Mouse (Mus musculus) forebrain, embryonic 16.5 days (tissue): ENCODE results near the gene Chd3. TPM values are rescaled to one million over a fixed set of nuclear protein-coding genes. Genes with fewer than 3 reads are reported as not detected.

Source experiments
- ATAC-seq: fragments of 200-750 bp; cut with Nextera tagmentation; 2 replicates; pipeline ENCODE4 v1.8.0; 2017; ENCODE audit warnings: mild to moderate bottlenecking, moderate library complexity
- H3K27ac ChIP-seq: fragments of 300-500 bp; sonication (generic); 2 replicates; pipeline ENCODE4 v1.5.1; 2014; ENCODE audit warnings: low read length, control low read depth
- H3K27me3 ChIP-seq: fragments of 300-500 bp; sonication (generic); replicated peaks from 2 replicates; pipeline ENCODE4 v1.6.1; 2014; ENCODE audit warnings: low read length; ENCODE audit not compliant: control insufficient read depth, insufficient read depth
- H3K36me3 ChIP-seq: fragments of 300-500 bp; sonication (generic); 2 replicates; pipeline ENCODE4 v1.6.1; 2014; ENCODE audit not compliant: control insufficient read depth, insufficient read depth
- H3K4me1 ChIP-seq: fragments of 300-500 bp; sonication (generic); replicated peaks from 2 replicates; pipeline ENCODE4 v1.6.1; 2014; ENCODE audit warnings: low read length; ENCODE audit not compliant: control insufficient read depth, insufficient read depth
- H3K4me2 ChIP-seq: fragments of 300-500 bp; sonication (generic); 2 replicates; pipeline ENCODE4 v1.6.1; 2014; ENCODE audit warnings: mild to moderate bottlenecking, low read length, control low read depth
- H3K4me3 ChIP-seq: fragments of 300-500 bp; sonication (generic); replicated peaks from 2 replicates; pipeline ENCODE4 v1.5.1; 2014; ENCODE audit warnings: mild to moderate bottlenecking, low read length, control low read depth
- H3K9ac ChIP-seq: fragments of 300-500 bp; sonication (generic); replicated peaks from 2 replicates; pipeline ENCODE4 v1.6.1; 2014; ENCODE audit warnings: low read depth, low read length, control low read depth
- H3K9me3 ChIP-seq: fragments of 300-500 bp; sonication (generic); 2 replicates; pipeline ENCODE4 v1.6.1; 2016; ENCODE audit warnings: low read length; ENCODE audit not compliant: control insufficient read depth
- WGBS: fragments of 180-500 bp; shearing (Covaris S2); extraction: QIAGEN DNeasy Blood & Tissue Kit; methylation state at CpG from one replicate; pipeline ENCODE4 v1.1.7; 2014; 5-methylcytosine and 5-hydroxymethylcytosine counted together
- polyA plus RNA-seq: library from polyadenylated mRNA; unstranded; fragments of >200 nt; fragmentation: Nextera tagmentation; extraction: Ambion mirVana; gene quantifications from 2 replicates; pipeline ENCODE4 v1.2.1, GENCODE M21; 2015

The Chd3 gene
- polyA plus RNA-seq, 1 experiment from 2014 or later: 146 TPM

DNA sequence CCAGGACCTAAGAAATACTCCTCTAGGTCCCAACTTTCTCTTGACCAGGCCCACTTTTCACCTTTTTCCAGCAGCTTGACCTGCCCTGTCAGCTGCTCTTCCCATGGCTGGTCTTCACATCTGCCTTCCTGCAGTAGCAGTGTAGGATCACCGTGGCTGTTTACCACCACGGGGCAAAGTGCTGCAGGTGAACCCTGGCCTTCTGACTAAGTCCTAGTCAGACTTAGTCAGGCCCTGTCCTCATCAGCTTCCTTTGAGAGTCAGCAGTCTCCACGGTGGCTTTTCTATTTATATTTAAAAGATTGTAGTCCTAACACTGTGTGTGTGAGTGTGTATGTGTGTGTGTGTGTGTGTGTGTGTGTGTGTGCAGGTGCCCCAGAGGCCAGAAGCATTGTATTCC lies 8.6 kb upstream of the Chd3 start:
- no peak for ATAC-seq
- H3K4me1 ChIP-seq: peaks cover 8% of the 10 kb centered on the region
- 82% methylated on average over 3 of the region's 3 CpGs for WGBS
- no peaks in the 10 kb centered on the region for H3K36me3 ChIP-seq
- no peak overlapping the region for H3K9ac ChIP-seq
- H3K4me2 ChIP-seq: no peak overlapping the region
- no peaks in the 10 kb centered on the region for H3K27me3 ChIP-seq
- no peak overlapping the region for H3K27ac ChIP-seq
- no peaks in the 10 kb centered on the region for H3K9me3 ChIP-seq
- no peak overlapping the region for H3K4me3 ChIP-seq

DNA sequence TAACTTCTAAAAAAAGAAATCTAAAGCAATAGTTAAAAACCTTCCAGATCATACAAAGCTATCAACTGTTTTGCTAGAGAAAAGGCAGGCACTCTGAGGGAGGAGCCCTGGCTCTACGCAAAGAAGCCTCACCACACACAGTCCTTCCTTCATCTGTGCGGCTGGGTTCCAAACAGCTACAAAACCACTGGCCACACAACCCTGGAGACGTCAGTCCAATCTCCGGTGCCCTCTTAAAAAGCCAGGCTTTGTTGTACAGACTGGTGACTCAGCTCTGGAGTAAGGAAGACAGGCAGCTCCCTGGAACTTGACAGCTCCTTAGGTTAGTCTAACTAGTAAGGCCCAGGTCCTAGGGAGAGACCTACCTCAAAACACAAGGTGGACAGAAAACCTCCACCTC lies 6.4 kb upstream of the Chd3 start:
- ATAC-seq: no peak
- Histone ChIP-seq H3K27ac (no peak overlapping the region), H3K27me3 (no peaks in the 10 kb centered on the region), H3K4me3 (no peak overlapping the region), H3K4me1 (peaks cover 24% of the 10 kb centered on the region), H3K9ac (no peak overlapping the region), H3K9me3 (no peaks in the 10 kb centered on the region), H3K36me3 (no peaks in the 10 kb centered on the region), H3K4me2 (no peak overlapping the region)
- WGBS: 86% methylated on average over 4 of the region's 4 CpGs

DNA sequence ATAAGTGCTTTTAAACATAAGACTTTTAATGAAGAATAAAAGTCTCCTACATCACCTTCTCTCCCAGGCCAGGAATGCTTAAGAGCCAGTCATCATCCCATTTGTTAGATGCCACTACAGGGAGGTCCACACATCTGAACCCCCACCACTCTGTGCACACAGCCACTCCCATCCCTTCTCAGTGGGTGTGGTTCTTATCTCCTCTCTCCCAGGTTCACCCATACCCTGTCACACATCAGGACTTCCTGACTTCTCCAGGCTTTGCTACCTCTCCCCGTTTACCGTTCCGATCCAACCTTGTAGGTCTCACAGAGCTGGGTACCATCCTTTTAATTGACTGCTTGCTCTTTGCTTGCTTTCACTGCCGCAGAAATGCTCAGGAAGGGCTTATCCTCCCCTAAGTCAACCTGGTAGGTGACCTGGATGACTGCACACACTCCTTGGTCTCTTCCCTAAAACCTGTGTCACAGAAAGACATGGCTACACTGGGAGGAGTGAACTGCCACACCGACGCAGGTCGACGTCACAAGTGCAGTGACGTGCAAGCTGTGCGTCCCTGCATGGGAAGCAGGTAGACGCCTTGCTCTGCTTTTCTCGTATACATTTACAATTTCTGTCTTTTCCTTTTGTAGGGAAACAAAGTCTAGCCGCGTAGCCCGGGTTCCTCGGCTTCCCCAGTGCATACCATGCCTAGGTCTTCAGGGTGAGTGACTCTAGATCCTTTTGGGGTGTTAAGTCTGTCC lies 4.2 kb upstream of the Chd3 start:
- no peak overlapping the region for H3K4me3 ChIP-seq
- no peak overlapping the region for H3K4me2 ChIP-seq
- H3K4me1 ChIP-seq: peaks cover 27% of the 10 kb centered on the region
- H3K27ac ChIP-seq: peak overlapping the region; percentile 95
- no peak overlapping the region for H3K9ac ChIP-seq
- ATAC-seq: no peak
- no peaks in the 10 kb centered on the region for H3K9me3 ChIP-seq
- H3K27me3 ChIP-seq: no peaks in the 10 kb centered on the region
- H3K36me3 ChIP-seq: no peaks in the 10 kb centered on the region
- 92% methylated on average over 16 of the region's 16 CpGs for WGBS

DNA sequence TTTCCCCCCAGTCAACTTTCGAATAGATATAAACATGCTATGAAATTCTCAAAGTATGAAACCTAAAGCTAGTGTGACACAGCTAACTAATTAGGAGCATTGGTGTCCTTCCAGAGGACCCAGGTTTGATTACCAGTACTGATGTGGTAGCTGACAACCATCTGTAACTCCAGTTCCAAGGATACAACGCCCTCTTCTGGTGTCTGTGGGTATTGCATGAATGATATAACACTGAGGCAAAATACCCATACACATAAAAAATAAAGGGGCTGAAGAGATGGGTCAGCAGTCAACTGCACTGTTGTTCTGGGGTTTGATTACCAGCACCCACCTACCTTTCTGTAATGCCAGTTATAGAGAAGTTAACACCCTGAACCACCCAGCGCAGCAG lies 3.6 kb upstream of the Chd3 start:
- Histone ChIP-seq H3K36me3 (no peaks in the 10 kb centered on the region), H3K9ac (no peak overlapping the region), H3K4me3 (no peak overlapping the region), H3K4me2 (no peak overlapping the region), H3K27ac (peak overlapping the region; percentile 95), H3K27me3 (no peaks in the 10 kb centered on the region), H3K4me1 (peaks cover 27% of the 10 kb centered on the region), H3K9me3 (no peaks in the 10 kb centered on the region)
- WGBS: 64% methylated on average over 3 of the region's 3 CpGs
- ATAC-seq: no peak

DNA sequence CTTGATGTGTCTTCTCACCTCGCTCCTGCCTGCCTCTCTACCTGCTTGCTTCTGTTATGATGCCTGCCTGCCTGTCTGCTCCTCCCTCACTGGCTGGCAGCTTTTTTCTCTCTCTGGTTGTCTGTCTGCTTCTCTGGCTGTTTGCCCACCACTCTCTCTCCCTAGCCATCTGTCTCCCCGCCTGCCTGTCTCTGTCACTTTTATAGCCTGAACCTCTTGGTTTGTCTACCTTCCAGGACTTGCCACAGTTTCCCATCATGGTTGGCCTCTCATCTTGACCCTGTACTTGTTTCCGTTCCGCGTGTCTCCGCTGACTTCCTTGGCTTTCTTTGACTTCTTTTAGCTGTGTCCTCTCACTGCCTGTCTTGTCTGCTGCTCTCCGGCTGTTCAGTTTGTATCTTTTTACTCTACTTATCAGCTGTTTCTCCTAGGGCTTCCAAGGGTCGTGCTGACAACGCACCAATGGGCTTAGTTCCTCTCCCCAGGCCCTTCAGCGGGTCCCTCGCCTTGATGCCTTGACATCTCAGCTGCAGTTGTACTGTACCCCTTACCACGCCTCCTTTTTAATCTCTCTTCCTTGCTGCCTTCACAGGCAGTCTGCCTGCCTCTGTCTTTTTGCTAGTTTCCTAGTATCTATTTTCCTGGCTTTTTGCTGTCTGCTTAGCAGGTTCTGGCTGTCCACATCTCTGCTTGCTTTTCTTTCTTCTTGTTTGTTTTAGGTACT lies 3.0 kb upstream of the Chd3 start:
- ATAC-seq: peak; percentile 43

DNA sequence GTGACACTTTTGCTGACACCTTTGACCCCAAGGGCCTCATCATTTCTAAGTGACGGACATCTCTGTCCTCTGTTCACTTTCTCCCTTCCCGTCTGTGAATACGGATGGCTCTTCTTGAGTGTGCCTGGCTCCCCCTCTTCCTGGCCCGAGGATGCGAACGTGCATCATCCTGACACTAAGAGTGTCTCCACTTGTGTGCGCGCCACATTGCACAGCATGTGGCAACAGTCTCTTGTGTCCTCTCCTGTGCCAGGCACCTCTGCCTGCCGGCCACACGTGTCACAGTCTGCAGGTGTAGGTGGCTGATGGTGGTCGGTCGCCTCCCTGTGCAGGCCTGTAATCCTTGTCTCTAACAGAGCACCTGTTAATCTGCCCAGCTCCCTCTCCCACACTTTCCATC lies 2.4 kb upstream of the Chd3 start:
- no peaks in the 10 kb centered on the region for H3K9me3 ChIP-seq
- peak; percentile 9; the same call in 1 of the 2 replicates for ATAC-seq
- peak overlapping the region; percentile 45 for H3K4me2 ChIP-seq
- H3K36me3 ChIP-seq: no peaks in the 10 kb centered on the region
- peak overlapping the region; percentile 41 for H3K9ac ChIP-seq
- peak overlapping the region; percentile 95 for H3K27ac ChIP-seq
- H3K4me3 ChIP-seq: peak overlapping the region; percentile 2; the same call in 1 of the 2 replicates
- peaks cover 27% of the 10 kb centered on the region for H3K4me1 ChIP-seq
- H3K27me3 ChIP-seq: no peaks in the 10 kb centered on the region
- WGBS: 28% methylated on average over 12 of the region's 12 CpGs

More for the DNA sequence above, 3.0 kb upstream of the Chd3 start:
- peaks cover 27% of the 10 kb centered on the region for H3K4me1 ChIP-seq
- no peaks in the 10 kb centered on the region for H3K36me3 ChIP-seq
- H3K9me3 ChIP-seq: no peaks in the 10 kb centered on the region
- peak overlapping the region; percentile 95 for H3K27ac ChIP-seq
- H3K4me2 ChIP-seq: peak overlapping the region; percentile 45
- H3K9ac ChIP-seq: peak overlapping the region; percentile 41; the same call in 1 of the 2 replicates
- H3K4me3 ChIP-seq: peak overlapping the region; percentile 2; the same call in 1 of the 2 replicates
- 29% methylated on average over 12 of the region's 12 CpGs for WGBS
- no peaks in the 10 kb centered on the region for H3K27me3 ChIP-seq

DNA sequence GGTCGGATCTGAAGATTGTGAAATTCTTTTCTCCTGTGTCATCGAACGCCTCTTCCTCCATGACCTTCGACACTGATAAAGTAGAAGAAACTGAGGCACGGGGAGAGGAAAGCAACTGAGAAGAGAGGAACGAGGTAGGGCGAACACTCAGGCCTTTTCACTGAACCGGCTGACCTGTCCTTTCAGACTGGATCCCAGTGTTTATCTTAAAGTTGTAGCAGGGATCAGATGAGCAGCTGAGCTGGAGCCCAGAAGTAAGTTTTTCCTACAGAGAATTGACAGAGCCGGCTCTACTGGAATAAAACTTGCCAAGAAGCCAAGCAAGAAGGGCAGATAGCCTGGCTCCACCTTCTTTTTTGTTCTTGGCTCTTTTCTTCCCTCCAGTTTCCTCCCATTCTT lies 1.6 kb upstream of the Chd3 start:
- H3K4me3 ChIP-seq: peak overlapping the region; percentile 21
- no peak for ATAC-seq
- H3K9ac ChIP-seq: peak overlapping the region; percentile 41; the same call in 1 of the 2 replicates
- H3K4me2 ChIP-seq: peak overlapping the region; percentile 45
- H3K9me3 ChIP-seq: no peaks in the 10 kb centered on the region
- H3K36me3 ChIP-seq: no peaks in the 10 kb centered on the region
- peak overlapping the region; percentile 95 for H3K27ac ChIP-seq
- no peaks in the 10 kb centered on the region for H3K27me3 ChIP-seq
- 20% methylated on average over 9 of the region's 9 CpGs for WGBS
- H3K4me1 ChIP-seq: peaks cover 30% of the 10 kb centered on the region

DNA sequence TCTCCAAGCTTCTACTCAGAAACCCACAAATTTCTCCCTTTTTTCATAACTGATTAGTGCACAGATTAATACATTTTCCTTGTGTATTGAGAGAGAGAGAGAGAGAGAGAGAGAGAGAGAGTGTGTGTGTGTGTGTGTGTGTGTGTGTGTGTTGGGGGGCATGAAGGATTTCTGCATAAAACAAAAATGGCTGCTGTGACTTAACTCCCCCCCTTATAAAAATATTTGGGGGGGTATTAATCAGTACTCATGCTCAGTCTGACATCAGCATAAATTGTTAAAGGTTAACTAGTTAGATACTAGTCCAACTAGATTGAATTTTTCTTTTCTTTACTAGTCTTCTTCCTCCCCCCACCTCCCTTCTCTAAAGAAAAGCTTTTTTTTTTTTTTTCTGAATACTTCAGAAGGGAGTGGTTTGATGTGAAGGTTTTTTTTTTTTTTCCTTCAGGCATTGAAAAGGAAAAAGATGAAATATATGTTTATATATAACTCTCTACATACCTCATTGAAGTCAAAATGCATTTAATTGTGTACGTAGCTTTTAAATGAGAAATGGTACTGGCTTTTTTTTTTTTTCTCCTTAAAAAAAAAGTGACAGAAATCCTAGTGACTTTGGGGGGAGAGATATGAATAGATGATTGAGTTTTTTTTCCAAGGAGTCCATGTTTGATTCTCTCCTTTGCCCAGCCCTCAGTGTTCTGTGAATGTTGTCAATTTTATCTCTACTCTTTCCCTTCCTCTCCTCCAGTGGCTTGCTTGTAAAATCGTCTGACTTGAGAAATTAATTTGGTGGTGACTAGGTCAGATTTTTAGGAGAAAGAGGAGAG lies 997 bp upstream of the Chd3 start:
- Histone ChIP-seq H3K27ac (peak overlapping the region; percentile 100), H3K36me3 (no peaks in the 10 kb centered on the region), H3K9ac (peak overlapping the region; percentile 99), H3K9me3 (no peaks in the 10 kb centered on the region), H3K4me1 (peaks cover 36% of the 10 kb centered on the region), H3K27me3 (no peaks in the 10 kb centered on the region), H3K4me3 (peak overlapping the region; percentile 67), H3K4me2 (peak overlapping the region; percentile 98)
- 15% methylated on average over 2 of the region's 2 CpGs for WGBS
- ATAC-seq: no peak
